Mouse (Mus musculus) MEL (cell line): ENCODE measurements around the gene Fgf11. TPM values are rescaled to one million over a fixed set of nuclear protein-coding genes. Genes with fewer than 3 reads are reported as not detected.
A peak's percentile ranks its signal among the peaks of the same experiment; 100 is the strongest.

ENCODE experiments used
- DNase-seq: peaks from one replicate; pipeline ENCODE4 v3.0.0; 2011; ENCODE audit warnings: low read depth, low spot score
- H3K27ac ChIP-seq: 2 replicates; pipeline ENCODE4 v1.5.1; 2012; ENCODE audit warnings: low read depth, mild to moderate bottlenecking, control low read depth, low read length, moderate library complexity; ENCODE audit not compliant: control insufficient read depth
- H3K27me3 ChIP-seq, 2 experiments: fragments of 150-350 bp in 1 of 2; sonication (generic) in 1 of 2; 2 replicates each; pipeline ENCODE4 v1.6.1; 2012; ENCODE audit warnings: low read length in 2 of 2, mild to moderate bottlenecking in 2 of 2, improper control_type of control experiment in 1 of 2, moderate library complexity in 1 of 2; ENCODE audit not compliant: insufficient read depth in 2 of 2, control insufficient read depth in 1 of 2
- H3K36me3 ChIP-seq, 2 experiments: 2 replicates each; pipeline ENCODE4 v1.6.1; 2012 to 2014; ENCODE audit warnings: low read length in 2 of 2, improper control_type of control experiment in 1 of 2, inconsistent platforms in 1 of 2, mild to moderate bottlenecking in 1 of 2; ENCODE audit not compliant: insufficient read depth in 2 of 2, control insufficient read depth in 1 of 2
- H3K4me1 ChIP-seq, 2 experiments: fragments of 150-350 bp in 1 of 2; sonication (generic) in 1 of 2; 2 replicates each; pipeline ENCODE4 v1.6.1; 2012; ENCODE audit warnings: low read length in 2 of 2, improper control_type of control experiment in 1 of 2, mild to moderate bottlenecking in 1 of 2; ENCODE audit not compliant: insufficient read depth in 2 of 2, control insufficient read depth in 1 of 2
- H3K4me3 ChIP-seq, 2 experiments: fragments of 150-350 bp in 1 of 2; sonication (generic) in 1 of 2; 2 replicates each; pipeline ENCODE4 v1.5.1; 2012; ENCODE audit warnings: low read depth in 2 of 2, low read length in 2 of 2, mild to moderate bottlenecking in 2 of 2, moderate library complexity in 2 of 2, control low read depth in 1 of 2, improper control_type of control experiment in 1 of 2; ENCODE audit not compliant: control insufficient read depth in 1 of 2, insufficient read depth in 1 of 2
- H3K79me2 ChIP-seq: 2 replicates; pipeline ENCODE4 v1.6.1; 2012; ENCODE audit warnings: mild to moderate bottlenecking, low read length, moderate library complexity; ENCODE audit not compliant: control insufficient read depth, poor library complexity, insufficient read depth
- H3K9ac ChIP-seq: 2 replicates; pipeline ENCODE4 v1.6.1; 2012; ENCODE audit warnings: low read depth, mild to moderate bottlenecking, control low read depth, low read length, moderate library complexity; ENCODE audit not compliant: control insufficient read depth, poor library complexity, severe bottlenecking
- H3K9me3 ChIP-seq: fragments of 150-350 bp; sonication (generic); replicated peaks from 2 replicates; pipeline ENCODE4 v1.6.1; 2012; ENCODE audit warnings: mild to moderate bottlenecking, low read length, improper control_type of control experiment, moderate library complexity; ENCODE audit not compliant: insufficient read depth
- BHLHE40 ChIP-seq: IDR thresholded peaks from 2 replicates; pipeline ENCODE4 v1.6.1; 2012; ENCODE audit warnings: low read depth, mild to moderate bottlenecking, inconsistent platforms, low read length, improper control_type of control experiment, borderline replicate concordance
- CHD2 ChIP-seq: IDR thresholded peaks from 2 replicates; pipeline ENCODE4 v1.6.1; 2011; ENCODE audit warnings: low read length, improper control_type of control experiment
- E2F4 ChIP-seq: IDR thresholded peaks from 2 replicates; pipeline ENCODE4 v1.6.1; 2011; ENCODE audit warnings: low read depth, low read length, improper control_type of control experiment, borderline replicate concordance
- ELF1 ChIP-seq: IDR thresholded peaks from 2 replicates; pipeline ENCODE4 v1.6.1; 2014; ENCODE audit warnings: low read depth, mild to moderate bottlenecking, inconsistent platforms, low read length, improper control_type of control experiment, moderate library complexity
- EP300 ChIP-seq, 2 experiments: IDR thresholded peaks; 2 replicates each; pipeline ENCODE4 v1.6.1; 2011; ENCODE audit warnings: improper control_type of control experiment in 2 of 2, low read length in 2 of 2, low read depth in 1 of 2, mild to moderate bottlenecking in 1 of 2
- ETS1 ChIP-seq: IDR thresholded peaks from 2 replicates; pipeline ENCODE4 v1.6.1; 2012; ENCODE audit warnings: low read depth, mild to moderate bottlenecking, inconsistent platforms, low read length, improper control_type of control experiment, moderate library complexity
- GABPA ChIP-seq: IDR thresholded peaks from 2 replicates; pipeline ENCODE4 v1.6.1; 2012; ENCODE audit warnings: low read depth, mild to moderate bottlenecking, inconsistent platforms, low read length, improper control_type of control experiment, moderate library complexity
- GATA1 ChIP-seq: IDR thresholded peaks from 2 replicates; pipeline ENCODE4 v1.6.1; 2011; ENCODE audit warnings: low read depth, low read length, improper control_type of control experiment
- KAT2A ChIP-seq: conservative IDR thresholded peaks from 2 replicates; pipeline ENCODE4 v1.6.1; 2012; ENCODE audit warnings: low read depth, low read length, improper control_type of control experiment, inconsistent platforms
- MAFK ChIP-seq: IDR thresholded peaks from 2 replicates; pipeline ENCODE4 v1.6.1; 2011; ENCODE audit warnings: low read depth, mild to moderate bottlenecking, low read length, improper control_type of control experiment, borderline replicate concordance
- MAX ChIP-seq: IDR thresholded peaks from 2 replicates; pipeline ENCODE4 v1.6.1; 2011; ENCODE audit warnings: low read length, improper control_type of control experiment
- MAZ ChIP-seq: IDR thresholded peaks from 2 replicates; pipeline ENCODE4 v1.6.1; 2012; ENCODE audit warnings: low read depth, mild to moderate bottlenecking, inconsistent platforms, low read length, improper control_type of control experiment
- MXI1 ChIP-seq: IDR thresholded peaks from 2 replicates; pipeline ENCODE4 v1.6.1; 2011; ENCODE audit warnings: mild to moderate bottlenecking, low read depth, low read length, improper control_type of control experiment
- MYB ChIP-seq: IDR thresholded peaks from 2 replicates; pipeline ENCODE4 v1.6.1; 2011; ENCODE audit warnings: mild to moderate bottlenecking, low read depth, low read length, improper control_type of control experiment
- MYC ChIP-seq: IDR thresholded peaks from 2 replicates; pipeline ENCODE4 v1.6.1; 2011; ENCODE audit warnings: low read depth, mild to moderate bottlenecking, low read length, improper control_type of control experiment, moderate library complexity
- NELFE ChIP-seq: IDR thresholded peaks from 2 replicates; pipeline ENCODE4 v1.6.1; 2011; ENCODE audit warnings: low read depth, low read length, improper control_type of control experiment
- NRF1 ChIP-seq: IDR thresholded peaks from 2 replicates; pipeline ENCODE4 v1.6.1; 2014; ENCODE audit warnings: low read depth, mild to moderate bottlenecking, inconsistent platforms, low read length, improper control_type of control experiment, moderate library complexity; ENCODE audit not compliant: poor library complexity, insufficient read depth, severe bottlenecking
- POLR2A ChIP-seq, 2 experiments: IDR thresholded peaks; 2 replicates each; pipeline ENCODE4 v1.6.1; 2011 to 2012; ENCODE audit warnings: low read length in 2 of 2, mild to moderate bottlenecking in 2 of 2, control low read depth in 1 of 2, improper control_type of control experiment in 1 of 2, low read depth in 1 of 2, moderate library complexity in 1 of 2; ENCODE audit not compliant: control insufficient read depth in 1 of 2, insufficient read depth in 1 of 2, poor library complexity in 1 of 2
- POLR2AphosphoS2 ChIP-seq: IDR thresholded peaks from 2 replicates; pipeline ENCODE4 v1.6.1; 2011; ENCODE audit warnings: low read length, improper control_type of control experiment
- POLR2AphosphoS5 ChIP-seq: IDR thresholded peaks from 2 replicates; pipeline ENCODE4 v1.6.1; 2012; ENCODE audit warnings: low read depth, borderline replicate concordance, mild to moderate bottlenecking, inconsistent platforms, low read length, moderate library complexity, mixed read lengths
- RAD21 ChIP-seq: IDR thresholded peaks from 2 replicates; pipeline ENCODE4 v1.6.1; 2011; ENCODE audit warnings: mild to moderate bottlenecking, low read depth, low read length, improper control_type of control experiment
- RCOR1 ChIP-seq: IDR thresholded peaks from 2 replicates; pipeline ENCODE4 v1.6.1; 2012; ENCODE audit warnings: low read depth, mild to moderate bottlenecking, inconsistent platforms, low read length, improper control_type of control experiment
- SIN3A ChIP-seq: IDR thresholded peaks from 2 replicates; pipeline ENCODE4 v1.6.1; 2012; ENCODE audit warnings: low read length, improper control_type of control experiment, inconsistent platforms
- SMC3 ChIP-seq: IDR thresholded peaks from 2 replicates; pipeline ENCODE4 v1.6.1; 2011; ENCODE audit warnings: low read depth, low read length, improper control_type of control experiment
- TBP ChIP-seq: IDR thresholded peaks from 2 replicates; pipeline ENCODE4 v1.8.0; 2011; ENCODE audit warnings: low read depth, low read length, improper control_type of control experiment
- TCF12 ChIP-seq: IDR thresholded peaks from 2 replicates; pipeline ENCODE4 v1.6.1; 2014; ENCODE audit warnings: low read depth, mild to moderate bottlenecking, inconsistent platforms, low read length, improper control_type of control experiment, moderate library complexity
- USF1 ChIP-seq: IDR thresholded peaks from 2 replicates; pipeline ENCODE4 v1.6.1; 2014; ENCODE audit warnings: low read depth, mild to moderate bottlenecking, inconsistent platforms, low read length, improper control_type of control experiment, moderate library complexity
- ZKSCAN1 ChIP-seq: IDR thresholded peaks from 2 replicates; pipeline ENCODE4 v1.6.1; 2012; ENCODE audit warnings: low read depth, mild to moderate bottlenecking, inconsistent platforms, low read length, improper control_type of control experiment, moderate library complexity
- ZMIZ1 ChIP-seq: IDR thresholded peaks from 2 replicates; pipeline ENCODE4 v1.6.1; 2012; ENCODE audit warnings: low read depth, mild to moderate bottlenecking, inconsistent platforms, low read length, improper control_type of control experiment, moderate library complexity
- polyA plus RNA-seq, 2 experiments: library from polyadenylated mRNA; stranded (reverse) in 1 of 2; unstranded in 1 of 2; fragments of >175 nt in 1 of 2; fragments of >200 nt in 1 of 2; gene quantifications; 2 replicates each; pipeline versions ENCODE4 v1.2.1 to v1.2.4; 2012; ENCODE audit warnings: low replicate concordance in 2 of 2, low read depth in 1 of 2; ENCODE audit not compliant: insufficient read length in 2 of 2, insufficient read depth in 1 of 2, missing spikeins in 1 of 2
- total RNA-seq: library from RNA; depleted of rRNA; stranded (reverse); fragments of 300-350 nt; gene quantifications from 2 replicates; pipeline ENCODE4 v1.2.3, GENCODE M21; 2012

The Fgf11 gene
- total and polyA plus RNA-seq, 3 experiments = 5.1 to 26.8 TPM; not detected in 1

DNA sequence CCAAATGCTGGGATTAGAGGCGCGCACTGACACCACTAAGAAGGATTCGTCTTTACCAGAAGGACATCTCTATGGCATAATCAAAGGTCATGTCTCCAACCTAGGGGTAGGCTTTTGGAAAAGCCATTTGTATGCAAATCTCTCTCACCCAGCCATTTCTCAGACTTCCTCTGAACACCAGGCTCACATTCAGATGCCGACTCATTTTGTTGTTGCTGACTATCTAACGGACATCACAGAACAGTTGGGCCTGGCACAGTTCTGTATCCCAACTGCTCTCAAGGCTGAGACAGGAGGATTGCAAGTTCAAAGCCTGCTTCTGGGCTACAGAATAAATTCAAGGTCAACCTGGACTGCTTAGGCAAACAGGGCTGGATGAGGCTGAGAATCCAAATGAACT lies 14.4 kb downstream of the Fgf11 start:
- H3K4me1 ChIP-seq = peaks cover 2 to 13% of the 10 kb centered on the region in 2 experiments; a peak in 3 of 4 replicates
- no peaks in the 10 kb centered on the region for H3K27me3 ChIP-seq
- no peaks in the 10 kb centered on the region for H3K9me3 ChIP-seq
- peak; percentile 33 for DNase-seq
- peaks cover 3% of the 10 kb centered on the region; the same call in 1 of the 2 replicates for H3K79me2 ChIP-seq
- no peak overlapping the region for H3K9ac ChIP-seq
- H3K27ac ChIP-seq = no peak overlapping the region
- no peak overlapping the region for H3K4me3 ChIP-seq
- peaks cover 0 to 5% of the 10 kb centered on the region in 2 experiments; a peak in 2 of 4 replicates for H3K36me3 ChIP-seq
- TF ChIP-seq ZMIZ1 (no peak), EP300 (IDR thresholded peaks at IDR 0.05; ENCODE audit: low read depth in 1 of 2, low read length in 2 of 2) (peak in 1 of 2 experiments; percentile 56; a peak in 2 of 4 replicates), TBP (no peak), MAZ (no peak), NRF1 (no peak), USF1 (no peak), MYB (peak; percentile 48; the same call in 1 of the 2 replicates), GATA1 (no peak), TCF12 (no peak), KAT2A (no peak)

DNA sequence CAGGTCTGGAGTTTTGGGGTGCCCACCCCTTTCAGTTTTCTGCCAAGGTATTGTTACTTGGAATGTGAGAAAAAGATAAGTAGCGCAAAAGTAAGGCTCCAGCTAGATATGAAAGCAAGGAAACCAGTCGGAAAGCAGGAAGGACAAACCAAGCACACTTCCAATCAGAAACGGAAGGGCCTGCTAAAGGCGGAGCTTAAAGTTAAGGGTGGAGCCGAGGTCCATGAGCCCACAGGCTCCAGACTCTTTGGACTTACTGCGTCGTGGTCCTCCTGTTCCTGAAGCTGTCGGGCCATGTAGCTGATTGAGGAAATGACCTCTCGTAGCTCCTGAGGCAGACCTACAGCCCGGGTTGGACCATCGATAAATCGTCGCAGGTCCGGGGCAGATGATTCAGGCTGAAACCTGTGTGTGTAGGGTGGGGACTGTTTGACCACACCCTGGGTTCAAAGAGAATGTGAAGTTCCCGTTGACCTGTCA lies 16.8 kb downstream of the Fgf11 start:
- H3K27ac ChIP-seq = peak overlapping the region; percentile 65
- DNase-seq = peak; percentile 93
- H3K4me3 ChIP-seq = peak overlapping the region; percentile 58 to 82
- TF ChIP-seq ETS1 (peak; percentile 63), ZMIZ1 (peak; percentile 71; the same call in 1 of the 2 replicates), SMC3 (no peak), NRF1 (no peak), MYB (no peak), TCF12 (peak; percentile 81), POLR2AphosphoS2 (peak; percentile 85), NELFE (peak; percentile 83), MAFK (0 out of 2 replicates have a peak, but pooled peaks have one; percentile 6), ELF1 (peak; percentile 84), RCOR1 (peak; percentile 48; the same call in 1 of the 2 replicates), CHD2 (no peak), BHLHE40 (0 out of 2 replicates have a peak, but pooled peaks have one; percentile 27), SIN3A (peak; percentile 84), ZKSCAN1 (no peak), POLR2A (IDR thresholded peaks at IDR 0.05; ENCODE audit: control insufficient read depth in 1 of 2, insufficient read depth in 1 of 2, low read depth in 1 of 2, low read length in 2 of 2, poor library complexity in 1 of 2) (peak; percentile 59 to 94; a peak in 3 of 4 replicates), USF1 (no peak), MYC (peak; percentile 69), POLR2AphosphoS5 (no peak), EP300 (IDR thresholded peaks at IDR 0.05; ENCODE audit: low read depth in 1 of 2, low read length in 2 of 2) (peak; percentile 65 to 73; a peak in 3 of 4 replicates), KAT2A (no peak), MAZ (peak; percentile 52; the same call in 1 of the 2 replicates), E2F4 (no peak), GATA1 (peak; percentile 81), GABPA (no peak), MAX (0 out of 2 replicates have a peak, but pooled peaks have one; percentile 24), MXI1 (peak; percentile 66), RAD21 (no peak)

More for the DNA sequence above, 16.8 kb downstream of the Fgf11 start:
- Histone ChIP-seq H3K9ac (peak overlapping the region; percentile 82), H3K4me1 (peaks cover 2 to 13% of the 10 kb centered on the region in 2 experiments; a peak in 3 of 4 replicates), H3K79me2 (peaks cover 3% of the 10 kb centered on the region; the same call in 1 of the 2 replicates), H3K36me3 (peaks cover 0 to 5% of the 10 kb centered on the region in 2 experiments; a peak in 2 of 4 replicates), H3K9me3 (no peaks in the 10 kb centered on the region), H3K27me3 (no peaks in the 10 kb centered on the region)
